Mouse (Mus musculus): ENCODE data around the gene Slamf9. TPM values are rescaled to one million over a fixed set of nuclear protein-coding genes. Genes with fewer than 3 reads are reported as not detected.

The Slamf9 gene
- polyA plus RNA-seq, 1 experiment from 2014 or later = 1.0 TPM

DNA sequence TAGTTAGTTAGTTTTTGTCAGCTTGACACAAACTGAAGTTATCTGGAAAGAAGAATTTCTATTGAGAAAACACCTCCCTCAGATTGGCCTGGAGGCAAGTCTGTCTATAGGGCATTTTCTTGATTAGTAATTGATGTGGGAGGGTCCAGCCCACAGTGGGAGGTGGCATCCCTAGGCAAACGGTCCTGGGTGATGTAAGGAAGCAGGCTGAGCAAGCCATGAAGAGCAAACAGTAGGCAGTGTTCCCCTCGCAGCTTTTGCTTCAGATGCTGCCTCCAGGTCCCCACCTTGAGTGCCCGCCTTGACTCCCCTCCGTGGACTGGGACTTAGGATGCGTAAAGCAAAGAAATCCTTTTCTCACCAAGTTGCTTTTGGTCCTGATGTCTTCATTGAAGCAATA lies 34.1 kb downstream of the Slamf9 start:
- no peak for ATAC-seq (ENCODE audit: insufficient read depth, low FRiP score, low read depth)
- 68% methylated on average over 5 of the region's 5 CpGs for WGBS
- Histone ChIP-seq H3K27me3 (replicated peaks) (no peaks in the 10 kb centered on the region), H3K27ac (peak overlapping the region; percentile 81; the same call in 1 of the 2 replicates), H3K4me2 (no peak overlapping the region), H3K4me1 (peaks cover 30% of the 10 kb centered on the region), H3K36me3 (peaks cover 28% of the 10 kb centered on the region), H3K9ac (no peak overlapping the region), H3K4me3 (replicated peaks) (no peak overlapping the region), H3K9me3 (no peaks in the 10 kb centered on the region)

GRCm38 (mm10) chr1:172509983-172510382 lies 34.8 kb downstream of the Slamf9 start:
- Histone ChIP-seq H3K4me1 (peaks cover 30% of the 10 kb centered on the region), H3K27ac (peak overlapping the region; percentile 81), H3K9me3 (no peaks in the 10 kb centered on the region), H3K4me2 (peak overlapping the region; percentile 38), H3K9ac (no peak overlapping the region), H3K4me3 (replicated peaks) (no peak overlapping the region), H3K36me3 (peaks cover 26% of the 10 kb centered on the region), H3K27me3 (replicated peaks) (no peaks in the 10 kb centered on the region)
- 45% methylated on average over 8 of the region's 8 CpGs for WGBS
- ATAC-seq (ENCODE audit: insufficient read depth, low FRiP score, low read depth) = peak; percentile 61

- no peak overlapping the region for H3K9ac ChIP-seq
- H3K36me3 ChIP-seq = peaks cover 20% of the 10 kb centered on the region
- H3K4me3 ChIP-seq (replicated peaks) = no peak overlapping the region
- peak; percentile 57 for ATAC-seq (ENCODE audit: insufficient read depth, low FRiP score, low read depth)
- peaks cover 33% of the 10 kb centered on the region for H3K4me1 ChIP-seq
- no peaks in the 10 kb centered on the region for H3K9me3 ChIP-seq
- no peaks in the 10 kb centered on the region for H3K27me3 ChIP-seq (replicated peaks)
- peak overlapping the region; percentile 81 for H3K27ac ChIP-seq
- 32% methylated on average over 13 of the region's 13 CpGs for WGBS
- H3K4me2 ChIP-seq = peak overlapping the region; percentile 38
Observed at GRCm38 (mm10) chr1:172510421-172510972, 35.3 kb downstream of the Slamf9 start.

DNA sequence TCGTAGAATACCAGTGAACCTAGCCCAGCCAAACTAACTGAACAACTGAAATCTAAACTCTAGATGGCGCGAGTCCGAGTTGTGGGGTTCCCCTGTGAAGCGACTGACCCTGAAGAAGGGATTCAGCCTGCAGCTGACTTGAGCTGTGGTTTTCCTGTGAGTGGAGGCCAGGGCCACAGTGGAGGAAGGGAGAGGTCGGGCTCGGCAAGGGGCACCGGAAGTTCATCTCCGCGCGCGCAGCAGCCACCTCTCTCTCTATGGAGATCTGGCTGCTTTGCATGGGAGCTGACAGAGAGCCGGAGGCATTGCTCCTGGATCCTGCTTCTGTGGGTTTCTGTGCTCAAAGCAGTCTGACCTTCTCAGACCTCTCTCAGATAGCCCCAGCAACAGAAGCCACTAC lies 37.8 kb downstream of the Slamf9 start:
- H3K36me3 ChIP-seq = no peaks in the 10 kb centered on the region
- WGBS = 17% methylated on average over 13 of the region's 13 CpGs
- H3K9me3 ChIP-seq = no peaks in the 10 kb centered on the region
- H3K4me1 ChIP-seq = peaks cover 30% of the 10 kb centered on the region
- H3K4me3 ChIP-seq (replicated peaks) = no peak overlapping the region
- peak overlapping the region; percentile 33 for H3K27ac ChIP-seq
- H3K9ac ChIP-seq = no peak overlapping the region
- peak overlapping the region; percentile 27; the same call in 1 of the 2 replicates for H3K4me2 ChIP-seq
- ATAC-seq (ENCODE audit: insufficient read depth, low FRiP score, low read depth) = no peak
- no peaks in the 10 kb centered on the region for H3K27me3 ChIP-seq (replicated peaks)

DNA sequence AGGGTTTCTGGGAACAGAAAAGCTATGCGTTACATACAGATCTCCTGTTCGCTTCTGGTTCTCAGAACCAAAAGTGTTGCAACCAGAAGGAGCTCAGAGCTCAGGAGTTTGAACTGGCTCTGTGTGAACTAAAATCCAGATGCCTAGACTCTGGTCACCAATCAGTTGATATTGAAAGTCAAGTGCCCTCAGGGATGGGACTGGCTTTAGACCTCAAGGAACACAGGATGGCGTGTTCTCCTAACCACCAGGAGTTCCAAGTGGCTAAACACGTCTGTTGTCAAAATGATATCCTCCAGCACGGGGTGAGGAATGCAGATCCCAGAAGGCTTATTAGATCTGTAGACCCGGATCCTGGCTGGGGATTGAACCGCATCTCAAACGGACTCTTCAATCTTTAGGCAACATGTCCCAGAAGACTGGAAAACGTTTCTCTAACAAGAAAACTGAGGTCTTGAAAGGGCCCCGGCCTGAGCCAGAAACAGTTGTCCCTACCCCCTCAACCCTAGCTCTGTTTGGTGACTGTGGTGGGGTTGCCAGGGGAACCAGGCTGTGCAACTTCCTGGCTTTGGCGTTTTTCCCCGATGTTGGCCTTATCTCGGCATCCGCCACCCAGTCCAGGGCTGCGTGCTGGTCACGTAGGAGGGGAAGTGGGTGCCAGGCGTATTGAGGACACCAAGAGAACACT lies 38.5 kb downstream of the Slamf9 start:
- ATAC-seq (ENCODE audit: insufficient read depth, low FRiP score, low read depth) = peak; percentile 57; the same call in 1 of the 2 replicates
- H3K4me2 ChIP-seq = peak overlapping the region; percentile 8; the same call in 1 of the 2 replicates
- peak overlapping the region; percentile 33 for H3K27ac ChIP-seq
- H3K4me3 ChIP-seq (replicated peaks) = no peak overlapping the region
- WGBS = 59% methylated on average over 17 of the region's 17 CpGs
- H3K9ac ChIP-seq = no peak overlapping the region
- no peaks in the 10 kb centered on the region for H3K9me3 ChIP-seq
- H3K36me3 ChIP-seq = no peaks in the 10 kb centered on the region
- H3K27me3 ChIP-seq (replicated peaks) = no peaks in the 10 kb centered on the region
- H3K4me1 ChIP-seq = peaks cover 25% of the 10 kb centered on the region

GRCm38 (mm10) chr1:172514213-172514529 lies 39.0 kb downstream of the Slamf9 start:
- Histone ChIP-seq H3K27ac (peak overlapping the region; percentile 33; the same call in 1 of the 2 replicates), H3K9me3 (no peaks in the 10 kb centered on the region), H3K4me2 (0 out of 2 replicates have a peak overlapping the region, but pooled peaks have one; percentile 8), H3K9ac (no peak overlapping the region), H3K4me1 (peaks cover 25% of the 10 kb centered on the region), H3K4me3 (replicated peaks) (no peak overlapping the region), H3K36me3 (no peaks in the 10 kb centered on the region), H3K27me3 (replicated peaks) (no peaks in the 10 kb centered on the region)
- 61% methylated on average over 4 of the region's 4 CpGs for WGBS
- no peak for ATAC-seq (ENCODE audit: insufficient read depth, low FRiP score, low read depth)

- H3K27me3 ChIP-seq (replicated peaks) = no peaks in the 10 kb centered on the region
- 68% methylated on average over 7 of the region's 7 CpGs for WGBS
Observed at GRCm38 (mm10) chr1:172514551-172515268, 39.6 kb downstream of the Slamf9 start.

GRCm38 (mm10) chr1:172515396-172515795 lies 40.2 kb downstream of the Slamf9 start:
- H3K27ac ChIP-seq = peak overlapping the region; percentile 28; the same call in 1 of the 2 replicates
- WGBS = 55% methylated on average over 1 of the region's 1 CpGs
- no peaks in the 10 kb centered on the region for H3K9me3 ChIP-seq
- H3K27me3 ChIP-seq (replicated peaks) = no peaks in the 10 kb centered on the region
- H3K9ac ChIP-seq = no peak overlapping the region
- H3K4me1 ChIP-seq = peaks cover 33% of the 10 kb centered on the region
- H3K4me2 ChIP-seq = no peak overlapping the region
- no peak overlapping the region for H3K4me3 ChIP-seq (replicated peaks)
- H3K36me3 ChIP-seq = no peaks in the 10 kb centered on the region
- ATAC-seq (ENCODE audit: insufficient read depth, low FRiP score, low read depth) = no peak

More at GRCm38 (mm10) chr1:172514551-172515268, 39.6 kb downstream of the Slamf9 start:
- Histone ChIP-seq H3K9me3 (no peaks in the 10 kb centered on the region), H3K36me3 (no peaks in the 10 kb centered on the region), H3K9ac (no peak overlapping the region), H3K4me1 (peaks cover 27% of the 10 kb centered on the region), H3K27ac (peak overlapping the region; percentile 28; the same call in 1 of the 2 replicates), H3K4me3 (replicated peaks) (no peak overlapping the region), H3K4me2 (no peak overlapping the region)
- no peak for ATAC-seq (ENCODE audit: insufficient read depth, low FRiP score, low read depth)

DNA sequence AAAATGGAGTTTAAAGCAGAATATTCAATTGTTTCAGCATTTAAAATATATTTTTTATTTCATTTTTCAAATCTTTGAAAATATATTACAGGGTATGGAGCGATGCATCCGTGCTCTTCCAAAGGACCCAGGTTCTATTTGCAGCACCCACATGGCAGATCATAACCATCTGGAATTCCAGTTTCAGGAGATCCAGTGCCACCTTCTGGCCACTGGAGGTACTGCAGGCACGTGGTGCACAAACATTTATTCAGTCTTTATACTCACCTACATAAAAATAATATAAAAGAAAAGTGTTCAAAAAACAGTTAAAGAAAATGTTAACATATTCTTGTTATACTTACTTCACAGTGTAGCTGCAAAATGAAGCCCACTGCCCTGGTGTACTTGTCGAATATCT lies 42.9 kb downstream of the Slamf9 start:
- Histone ChIP-seq H3K4me2 (no peak overlapping the region), H3K36me3 (no peaks in the 10 kb centered on the region), H3K27ac (no peak overlapping the region), H3K4me3 (replicated peaks) (no peak overlapping the region), H3K27me3 (replicated peaks) (no peaks in the 10 kb centered on the region), H3K4me1 (peaks cover 35% of the 10 kb centered on the region), H3K9me3 (no peaks in the 10 kb centered on the region), H3K9ac (no peak overlapping the region)
- 73% methylated on average over 4 of the region's 4 CpGs for WGBS
- ATAC-seq (ENCODE audit: insufficient read depth, low FRiP score, low read depth) = no peak

- Histone ChIP-seq H3K36me3 (no peaks in the 10 kb centered on the region), H3K9me3 (no peaks in the 10 kb centered on the region), H3K27ac (no peak overlapping the region; the same call in 1 of the 2 replicates), H3K4me2 (no peak overlapping the region), H3K27me3 (replicated peaks) (no peaks in the 10 kb centered on the region), H3K9ac (no peak overlapping the region), H3K4me1 (peaks cover 31% of the 10 kb centered on the region), H3K4me3 (replicated peaks) (no peak overlapping the region)
- no peak for ATAC-seq (ENCODE audit: insufficient read depth, low FRiP score, low read depth)
- 55% methylated on average over 6 of the region's 6 CpGs for WGBS
Observed at GRCm38 (mm10) chr1:172519644-172520043, 44.5 kb downstream of the Slamf9 start.

- Histone ChIP-seq H3K27me3 (replicated peaks) (no peaks in the 10 kb centered on the region), H3K4me2 (peak within 1 kb of the TSS; percentile 66), H3K36me3 (no peaks in the 10 kb centered on the region), H3K27ac (peak within 1 kb of the TSS; percentile 4; the same call in 1 of the 2 replicates), H3K9me3 (no peaks in the 10 kb centered on the region), H3K9ac (no peak within 1 kb of the TSS), H3K4me1 (peaks cover 34% of the 10 kb centered on the region), H3K4me3 (replicated peaks) (peak within 1 kb of the TSS; percentile 43)
- WGBS = 4% methylated on average over 28 of the region's 28 CpGs
- ATAC-seq (ENCODE audit: insufficient read depth, low FRiP score, low read depth) = peak; percentile 77
Observed at GRCm38 (mm10) chr1:172520576-172521440, 45.6 kb downstream of the Slamf9 start, which contains the start of gene Cfap45. Cfap45 (plus strand) TSS chr1:172520801.
